Comparison of ENCODE assay signal across 24 mouse cellular contexts in genomic region chr2:29558561-29558960, GRCm38 (mm10).
DNase-seq lines count a peak whose midpoint lies in the region; ATAC-seq lines count a peak whose summit lies in the region.
"Had no signal": no experiment of that assay in that cellular context is flagged by ENCODE, and none has a peak within 500 bp of the region (broad histone marks: within the 10 kb centered on the region; RNA-seq: fewer than 3 reads in every experiment).

No protein-coding gene starts in this region.

- no peak overlapping the region for H3K27ac ChIP-seq in heart, embryonic 12.5 days (ENCODE audit: poor library complexity, severe bottlenecking)
- no peak overlapping the region for H3K27ac ChIP-seq in heart, embryonic 10.5 days
- H3K27ac ChIP-seq: embryonic facial prominence, embryonic 10.5 days; embryonic facial prominence, embryonic 13.5 days; forebrain, embryonic 12.5 days; forebrain, embryonic 15.5 days; heart, embryonic 13.5 days; hindbrain, embryonic 12.5 days; hindbrain, embryonic 15.5 days had no signal

- 74% methylated on average over 6 of the region's 6 CpGs for WGBS in heart, embryonic 12.5 days
- 85% methylated on average over 6 of the region's 6 CpGs for WGBS in heart, embryonic 10.5 days

- H3K9ac ChIP-seq in heart, embryonic 12.5 days = no peak overlapping the region
- H3K9ac ChIP-seq: embryonic facial prominence, embryonic 13.5 days; forebrain, embryonic 12.5 days; forebrain, embryonic 15.5 days; heart, embryonic 13.5 days; hindbrain, embryonic 12.5 days; hindbrain, embryonic 15.5 days had no signal

- no peak for ATAC-seq in heart, embryonic 12.5 days (ENCODE audit: insufficient number of reproducible peaks, low FRiP score)
- ATAC-seq: CD4-positive, CD25-positive, alpha-beta regulatory T cell, adult 4 months; forebrain, embryonic 15.5 days; intestine, postnatal 0 days had no signal

- no peak overlapping the region for H3K4me2 ChIP-seq in heart, embryonic 12.5 days
- H3K4me2 ChIP-seq: embryonic facial prominence, embryonic 13.5 days; forebrain, embryonic 12.5 days; forebrain, embryonic 15.5 days; heart, embryonic 13.5 days; hindbrain, embryonic 12.5 days; hindbrain, embryonic 15.5 days had no signal

- H3K36me3 ChIP-seq in heart, embryonic 12.5 days = no peaks in the 10 kb centered on the region
- H3K36me3 ChIP-seq in heart, embryonic 10.5 days = no peaks in the 10 kb centered on the region
- H3K36me3 ChIP-seq: embryonic facial prominence, embryonic 10.5 days; embryonic facial prominence, embryonic 13.5 days; forebrain, embryonic 12.5 days; forebrain, embryonic 15.5 days; heart, embryonic 13.5 days; hindbrain, embryonic 12.5 days; hindbrain, embryonic 15.5 days had no signal

- H3K27me3 ChIP-seq in heart, embryonic 12.5 days (replicated peaks) = no peaks in the 10 kb centered on the region
- no peaks in the 10 kb centered on the region; the same call in 1 of the 2 replicates for H3K27me3 ChIP-seq in heart, embryonic 10.5 days (ENCODE audit: insufficient read depth, poor library complexity, severe bottlenecking)
- H3K27me3 ChIP-seq: embryonic facial prominence, embryonic 13.5 days; forebrain, embryonic 15.5 days; heart, embryonic 13.5 days; hindbrain, embryonic 12.5 days; hindbrain, embryonic 15.5 days had no signal

- no peak overlapping the region for H3K4me3 ChIP-seq in heart, embryonic 12.5 days
- H3K4me3 ChIP-seq in heart, embryonic 10.5 days = no peak overlapping the region
- H3K4me3 ChIP-seq: embryonic facial prominence, embryonic 10.5 days; embryonic facial prominence, embryonic 13.5 days; erythroblast, embryonic 14.5 days; forebrain, embryonic 12.5 days; forebrain, embryonic 15.5 days; heart, embryonic 13.5 days; hindbrain, embryonic 12.5 days; hindbrain, embryonic 15.5 days had no signal

- peaks cover 4% of the 10 kb centered on the region for H3K4me1 ChIP-seq in heart, embryonic 12.5 days (replicated peaks)
- H3K4me1 ChIP-seq in heart, embryonic 10.5 days = peaks cover 4% of the 10 kb centered on the region
- H3K4me1 ChIP-seq: embryonic facial prominence, embryonic 13.5 days; hindbrain, embryonic 12.5 days had no signal

- DNase-seq in heart, adult 11 months = peak; percentile 94
- DNase-seq in heart, adult 8-10 months (ENCODE audit: low spot score) = peak; percentile 47
- no peak for DNase-seq in heart, embryonic 10.5 days (ENCODE audit: low spot score)
- DNase-seq in heart, postnatal 4 days = peak; percentile 49
- DNase-seq in kidney, postnatal 4 days = no peak
- DNase-seq: adrenal gland, adult 2 months; adrenal gland, postnatal 25 days; cerebellum, adult 18-20 months; cerebellum, adult 9-11 months; cerebellum, postnatal 36 days; embryo, embryonic 11 days; gastrocnemius, postnatal 25 days; kidney, adult 8-10 months had no signal

- no peaks in the 10 kb centered on the region for H3K9me3 ChIP-seq in heart, embryonic 12.5 days (replicated peaks)
- H3K9me3 ChIP-seq in heart, embryonic 10.5 days = no peaks in the 10 kb centered on the region
- H3K9me3 ChIP-seq: embryonic facial prominence, embryonic 10.5 days; embryonic facial prominence, embryonic 13.5 days; forebrain, embryonic 12.5 days; forebrain, embryonic 15.5 days; heart, embryonic 13.5 days; hindbrain, embryonic 12.5 days; hindbrain, embryonic 15.5 days had no signal

Comparison
In these comparisons a context has a peak if more than half of its experiments do, and no peak if none do; other contexts are left out.
1. DNase-seq: peak in heart, adult 11 months (single experiment), heart, adult 8-10 months (single experiment) and heart, postnatal 4 days (single experiment); none in heart, embryonic 10.5 days (single experiment) and kidney, postnatal 4 days (0 of 2).